Mouse (Mus musculus) thymus, adult 2 months (tissue): ENCODE results near the gene Eno1.

Experiments used
- CTCF ChIP-seq: fragments of 200-500 bp; IDR thresholded peaks from 2 replicates; pipeline ENCODE4 v1.5.1; 2012; ENCODE audit warnings: mild to moderate bottlenecking, control low read depth, low read length, moderate library complexity, borderline replicate concordance; ENCODE audit not compliant: control insufficient read depth, poor library complexity, insufficient read depth; ENCODE audit errors: extremely low read depth
- POLR2A ChIP-seq: fragments of 200-500 bp; IDR thresholded peaks from 2 replicates; pipeline ENCODE4 v1.6.1; 2012; ENCODE audit warnings: mild to moderate bottlenecking, low read length, control low read depth, moderate library complexity; ENCODE audit not compliant: control insufficient read depth, poor library complexity, insufficient read depth; ENCODE audit errors: extremely low read depth

DNA sequence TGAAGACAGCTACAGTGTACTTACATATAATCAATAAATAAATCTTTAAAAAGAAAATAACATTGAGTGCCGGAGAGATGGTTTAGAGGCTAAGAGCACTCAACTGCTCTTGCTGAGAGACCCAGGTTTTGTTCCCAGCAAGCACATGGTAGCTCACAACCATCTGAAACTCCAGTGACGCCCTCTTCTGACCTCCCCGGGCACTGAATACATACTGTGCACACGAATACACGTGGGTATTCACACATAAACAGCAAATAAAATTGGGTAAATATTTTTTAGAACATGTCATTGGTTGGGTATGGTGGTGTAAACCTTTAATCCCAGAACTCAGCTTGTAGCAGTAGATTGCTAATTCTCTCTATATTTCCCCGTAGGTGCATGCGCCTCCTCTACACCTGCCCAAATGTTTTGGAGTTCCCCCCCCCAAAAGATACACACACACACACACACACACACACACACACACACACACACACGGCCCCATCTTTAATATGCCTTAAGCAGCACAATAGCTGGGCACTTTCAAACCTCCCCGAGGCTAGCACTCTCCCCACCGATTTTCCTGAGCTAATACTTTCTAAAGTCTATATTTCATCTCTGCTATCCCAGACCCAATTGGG is 24.5 kb upstream of the Eno1 start:
- TF ChIP-seq CTCF (no peak), POLR2A (no peak)
